Mouse (Mus musculus): ENCODE measurements around the gene Tmem151a. TPM values are rescaled to one million over a fixed set of nuclear protein-coding genes. Genes with fewer than 3 reads are reported as not detected.

Gene Tmem151a
- polyA plus RNA-seq, 1 experiment: not detected

GRCm38 (mm10) chr19:5038709-5039156, 46.6 kb downstream of the Tmem151a start, which contains the start of the genes B4gat1 and AC124502.3:
B4gat1 (plus strand) TSS chr19:5038826.
AC124502.3 (plus strand) TSS chr19:5038891.
- peaks cover 9% of the 10 kb centered on the region for H3K36me3 ChIP-seq (ENCODE audit: control insufficient read depth)
- peak within 1 kb of the TSS; percentile 80 for H3K4me3 ChIP-seq (replicated peaks)
- peaks cover 26% of the 10 kb centered on the region for H3K27me3 ChIP-seq (ENCODE audit: control insufficient read depth)
- peaks cover 53% of the 10 kb centered on the region for H3K4me1 ChIP-seq (ENCODE audit: control insufficient read depth)
- TF ChIP-seq TAL1 (IDR thresholded peaks at IDR 0.05; ENCODE audit: low read length) (no peak), GATA1 (IDR thresholded peaks at IDR 0.05; ENCODE audit: low read length) (no peak)
- H3K9me3 ChIP-seq (ENCODE audit: control insufficient read depth, low read length): no peaks in the 10 kb centered on the region

GRCm38 (mm10) chr19:5037678-5038571, 47.4 kb downstream of the Tmem151a start:
- peak overlapping the region; percentile 80 for H3K4me3 ChIP-seq (replicated peaks)
- H3K4me1 ChIP-seq (ENCODE audit: control insufficient read depth): peaks cover 51% of the 10 kb centered on the region
- TF ChIP-seq TAL1 (IDR thresholded peaks at IDR 0.05; ENCODE audit: low read length): no peak
- TF ChIP-seq GATA1 (IDR thresholded peaks at IDR 0.05; ENCODE audit: low read length): no peak
- H3K27me3 ChIP-seq (ENCODE audit: control insufficient read depth): peaks cover 26% of the 10 kb centered on the region
- no peaks in the 10 kb centered on the region for H3K9me3 ChIP-seq (ENCODE audit: control insufficient read depth, low read length)
- H3K36me3 ChIP-seq (ENCODE audit: control insufficient read depth): peaks cover 3% of the 10 kb centered on the region

- Histone ChIP-seq H3K9me3 (ENCODE audit: control insufficient read depth, low read length) (no peaks in the 10 kb centered on the region), H3K4me1 (ENCODE audit: control insufficient read depth) (peaks cover 38% of the 10 kb centered on the region), H3K4me3 (replicated peaks) (no peak overlapping the region), H3K27me3 (ENCODE audit: control insufficient read depth) (peaks cover 26% of the 10 kb centered on the region), H3K36me3 (ENCODE audit: control insufficient read depth) (no peaks in the 10 kb centered on the region)
- TF ChIP-seq TAL1 (IDR thresholded peaks at IDR 0.05; ENCODE audit: low read length) (no peak), GATA1 (IDR thresholded peaks at IDR 0.05; ENCODE audit: low read length) (no peak)
These were observed 48.8 kb downstream of the Tmem151a start for GRCm38 (mm10) chr19:5036577-5036976.

- H3K4me3 ChIP-seq (replicated peaks): no peak overlapping the region
- peaks cover 7% of the 10 kb centered on the region for H3K27me3 ChIP-seq (ENCODE audit: control insufficient read depth)
- H3K9me3 ChIP-seq (ENCODE audit: control insufficient read depth, low read length): no peaks in the 10 kb centered on the region
- TF ChIP-seq TAL1 (IDR thresholded peaks at IDR 0.05; ENCODE audit: low read length): no peak
- no peak for TF ChIP-seq GATA1 (IDR thresholded peaks at IDR 0.05; ENCODE audit: low read length)
- H3K4me1 ChIP-seq (ENCODE audit: control insufficient read depth): no peaks in the 10 kb centered on the region
- H3K36me3 ChIP-seq (ENCODE audit: control insufficient read depth): peaks cover 6% of the 10 kb centered on the region
These were observed 52.6 kb downstream of the Tmem151a start for GRCm38 (mm10) chr19:5032686-5033085.

- peaks cover 14% of the 10 kb centered on the region for H3K36me3 ChIP-seq (ENCODE audit: control insufficient read depth)
- no peaks in the 10 kb centered on the region for H3K27me3 ChIP-seq (ENCODE audit: control insufficient read depth)
- H3K9me3 ChIP-seq (ENCODE audit: control insufficient read depth, low read length): no peaks in the 10 kb centered on the region
- no peak for TF ChIP-seq GATA1 (IDR thresholded peaks at IDR 0.05; ENCODE audit: low read length)
- no peak for TF ChIP-seq TAL1 (IDR thresholded peaks at IDR 0.05; ENCODE audit: low read length)
- H3K4me1 ChIP-seq (ENCODE audit: control insufficient read depth): peaks cover 16% of the 10 kb centered on the region
- no peak overlapping the region for H3K4me3 ChIP-seq (replicated peaks)
These were observed 59.2 kb downstream of the Tmem151a start for GRCm38 (mm10) chr19:5026111-5026510.

GRCm38 (mm10) chr19:5023621-5024479, 61.5 kb downstream of the Tmem151a start, which contains the start of gene Slc29a2:
Slc29a2 (plus strand) TSS chr19:5023860.
- TF ChIP-seq TAL1 (IDR thresholded peaks at IDR 0.05; ENCODE audit: low read length): no peak
- no peak for TF ChIP-seq GATA1 (IDR thresholded peaks at IDR 0.05; ENCODE audit: low read length)
- Histone ChIP-seq H3K9me3 (ENCODE audit: control insufficient read depth, low read length) (no peaks in the 10 kb centered on the region), H3K4me3 (replicated peaks) (peak within 1 kb of the TSS; percentile 80), H3K4me1 (ENCODE audit: control insufficient read depth) (peaks cover 16% of the 10 kb centered on the region), H3K27me3 (ENCODE audit: control insufficient read depth) (no peaks in the 10 kb centered on the region; the same call in 1 of the 2 replicates), H3K36me3 (ENCODE audit: control insufficient read depth) (peaks cover 8% of the 10 kb centered on the region)

- Histone ChIP-seq H3K4me1 (ENCODE audit: control insufficient read depth) (peaks cover 17% of the 10 kb centered on the region), H3K9me3 (ENCODE audit: control insufficient read depth, low read length) (no peaks in the 10 kb centered on the region), H3K4me3 (replicated peaks) (no peak overlapping the region), H3K27me3 (ENCODE audit: control insufficient read depth) (no peaks in the 10 kb centered on the region; the same call in 1 of the 2 replicates), H3K36me3 (ENCODE audit: control insufficient read depth) (peaks cover 4% of the 10 kb centered on the region)
- TF ChIP-seq GATA1 (IDR thresholded peaks at IDR 0.05; ENCODE audit: low read length): no peak
These were observed 63.9 kb downstream of the Tmem151a start for GRCm38 (mm10) chr19:5021416-5021815.

Other genes with a start within 250 kb of the Tmem151a start
- 19.1 and 28.1 TPM in 2 replicates for gene Ccs, start 246.2 kb downstream of the Tmem151a start, polyA plus RNA-seq (2012)
- gene Ccdc87, start 246.2 kb downstream of the Tmem151a start, polyA plus RNA-seq (2012): 0.01 TPM in 1 of 2 replicates, not detected in the other
- gene Ctsf, start 230.4 kb downstream of the Tmem151a start, polyA plus RNA-seq (2012): 12.0 and 15.6 TPM in 2 replicates
- gene Actn3, start 207.6 kb downstream of the Tmem151a start, polyA plus RNA-seq (2012): 0.07 and 0.20 TPM in 2 replicates
- 1.1 and 1.2 TPM in 2 replicates for gene Zdhhc24, start 206.9 kb downstream of the Tmem151a start, polyA plus RNA-seq (2012)
- gene Bbs1, start 178.9 kb downstream of the Tmem151a start, polyA plus RNA-seq (2012): 0.33 and 0.50 TPM in 2 replicates
- 4.8 and 6.0 TPM in 2 replicates for gene Dpp3, start 157.2 kb downstream of the Tmem151a start, polyA plus RNA-seq (2012)
- not detected in 2 replicates for gene Peli3, start 142.4 kb downstream of the Tmem151a start, polyA plus RNA-seq (2012)
- gene Mrpl11, start 123.4 kb downstream of the Tmem151a start, polyA plus RNA-seq (2012): 5.3 and 5.9 TPM in 2 replicates
- not detected in 2 replicates for gene Npas4, start 95.2 kb downstream of the Tmem151a start, polyA plus RNA-seq (2012)
- gene Slc29a2, start 61.7 kb downstream of the Tmem151a start, polyA plus RNA-seq (2012): 0.02 and 0.03 TPM in 2 replicates
- gene B4gat1, start 46.7 kb downstream of the Tmem151a start, polyA plus RNA-seq (2012): 0.09 and 0.15 TPM in 2 replicates
- 0.03 and 0.04 TPM in 2 replicates for gene AC124502.3, start 46.6 kb downstream of the Tmem151a start, polyA plus RNA-seq (2012)
- 4.1 and 7.0 TPM in 2 replicates for gene Brms1, start 44.2 kb downstream of the Tmem151a start, polyA plus RNA-seq (2012)
- 0.03 and 0.13 TPM in 2 replicates for gene Rin1, start 35.0 kb downstream of the Tmem151a start, polyA plus RNA-seq (2012)
- gene Cd248, start 17.5 kb downstream of the Tmem151a start, polyA plus RNA-seq (2012): 0.06 and 0.11 TPM in 2 replicates
- gene Yif1a, start 3.0 kb upstream of the Tmem151a start, polyA plus RNA-seq (2012): 0.79 and 0.94 TPM in 2 replicates
- 0.12 and 0.17 TPM in 2 replicates for gene Cnih2, start 13.0 kb upstream of the Tmem151a start, polyA plus RNA-seq (2012)
- gene Rab1b, start 21.5 kb upstream of the Tmem151a start, polyA plus RNA-seq (2012): 16.9 and 17.0 TPM in 2 replicates
- gene Klc2, start 33.0 kb upstream of the Tmem151a start, polyA plus RNA-seq (2012): 0.52 and 1.2 TPM in 2 replicates
- gene Pacs1, start 187.6 kb upstream of the Tmem151a start, polyA plus RNA-seq (2012): 2.6 and 2.7 TPM in 2 replicates
- gene Sf3b2, start 209.9 kb upstream of the Tmem151a start, polyA plus RNA-seq (2012): 23.0 and 27.9 TPM in 2 replicates
- gene Gal3st3, start 212.8 kb upstream of the Tmem151a start, polyA plus RNA-seq (2012): not detected in 2 replicates